Mouse (Mus musculus) bone marrow macrophage, adult 2 months (primary cell): ENCODE results near the gene Gnas.

ENCODE experiments used
- CTCF ChIP-seq: IDR thresholded peaks from 2 replicates; pipeline ENCODE4 v1.5.1; 2012; ENCODE audit warnings: low read depth, mild to moderate bottlenecking, low read length, moderate library complexity
- POLR2A ChIP-seq: IDR thresholded peaks from 2 replicates; pipeline ENCODE4 v1.6.1; 2012; ENCODE audit warnings: mild to moderate bottlenecking, low read depth, low read length, borderline replicate concordance

DNA sequence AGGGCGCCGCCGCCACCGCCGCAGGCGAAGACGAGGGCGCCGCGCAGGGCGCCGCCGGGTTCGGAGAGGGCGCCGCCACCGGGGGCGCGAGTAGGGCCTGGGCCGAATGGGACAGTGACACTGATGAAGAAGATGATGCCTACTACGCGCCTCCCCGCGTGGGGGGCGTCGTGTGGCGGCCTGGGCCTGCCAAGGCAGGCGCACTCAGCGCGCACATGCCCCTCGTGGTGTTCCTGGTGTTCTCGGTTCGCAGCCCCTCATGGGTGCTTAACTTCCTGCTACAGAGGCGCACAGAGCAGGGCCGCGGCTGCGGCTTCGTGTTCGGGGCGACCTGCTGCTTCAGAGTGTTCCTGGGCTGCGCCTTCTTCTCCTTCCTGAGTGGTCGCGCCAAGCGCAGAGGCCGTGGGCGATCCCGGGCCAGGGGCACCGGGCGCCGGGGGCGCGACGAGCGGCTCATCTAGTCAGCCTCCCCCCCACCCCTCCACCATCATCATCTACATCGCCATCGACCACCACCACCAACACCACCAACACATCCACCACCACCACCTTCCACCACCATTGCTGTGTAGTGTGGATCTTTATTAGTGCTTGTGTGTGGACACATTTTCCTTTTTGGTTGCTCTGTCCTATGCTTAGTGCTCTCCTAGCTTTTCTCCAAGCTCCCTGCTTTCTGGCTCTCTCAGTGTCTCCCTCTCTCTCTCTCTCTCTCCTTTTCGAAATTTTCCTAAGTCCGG is 45.0 kb downstream of the Gnas start:
- TF ChIP-seq POLR2A (no peak), CTCF (no peak)
